Mouse (Mus musculus) retina, postnatal 7 days (tissue): ENCODE measurements around the gene Gm17268.

Experiments used
- DNase-seq: peaks from one replicate; pipeline ENCODE4 v3.0.0-alpha.2; 2012; ENCODE audit warnings: low read depth, low spot score

The Gm17268 gene

GRCm38 (mm10) chr11:82032136-82032535, 6.2 kb downstream of the Gm17268 start:
- no peak for DNase-seq

- DNase-seq, result no peak
Measured at GRCm38 (mm10) chr11:82030171-82030570, 8.2 kb downstream of the Gm17268 start.

- no peak for DNase-seq
Measured at GRCm38 (mm10) chr11:82023769-82024168, 14.6 kb downstream of the Gm17268 start.

- DNase-seq, result no peak
Measured at GRCm38 (mm10) chr11:82022504-82023056, 15.8 kb downstream of the Gm17268 start.

- DNase-seq, result no peak
Measured at GRCm38 (mm10) chr11:82021406-82021805, 17.0 kb downstream of the Gm17268 start.

GRCm38 (mm10) chr11:82019793-82020192, 18.6 kb downstream of the Gm17268 start:
- DNase-seq, result no peak

GRCm38 (mm10) chr11:82019389-82019788, 19.0 kb downstream of the Gm17268 start:
- DNase-seq, result no peak

GRCm38 (mm10) chr11:82016181-82016780, 22.1 kb downstream of the Gm17268 start:
- no peak for DNase-seq

- no peak for DNase-seq
Measured at GRCm38 (mm10) chr11:82015066-82015465, 23.3 kb downstream of the Gm17268 start.

GRCm38 (mm10) chr11:82013756-82014155, 24.6 kb downstream of the Gm17268 start:
- no peak for DNase-seq

GRCm38 (mm10) chr11:82011411-82012193, 26.8 kb downstream of the Gm17268 start:
- no peak for DNase-seq

GRCm38 (mm10) chr11:82010115-82010514, 28.2 kb downstream of the Gm17268 start:
- no peak for DNase-seq

GRCm38 (mm10) chr11:82006796-82007423, 31.5 kb downstream of the Gm17268 start:
- no peak for DNase-seq

- DNase-seq, result no peak
Measured at GRCm38 (mm10) chr11:82004810-82005209, 33.6 kb downstream of the Gm17268 start.

- no peak for DNase-seq
Measured at GRCm38 (mm10) chr11:82000581-82000980, 37.8 kb downstream of the Gm17268 start.

GRCm38 (mm10) chr11:81999469-81999868, 38.9 kb downstream of the Gm17268 start:
- no peak for DNase-seq

GRCm38 (mm10) chr11:81998646-81999045, 39.7 kb downstream of the Gm17268 start:
- DNase-seq, result no peak

GRCm38 (mm10) chr11:81997085-81997484, 41.3 kb downstream of the Gm17268 start:
- no peak for DNase-seq

- DNase-seq, result peak; percentile 67
Measured at GRCm38 (mm10) chr11:81996172-81996841, 42.1 kb downstream of the Gm17268 start.

GRCm38 (mm10) chr11:81983146-81983545, 55.2 kb downstream of the Gm17268 start:
- peak; percentile 56 for DNase-seq

GRCm38 (mm10) chr11:81982191-81982590, 56.2 kb downstream of the Gm17268 start:
- DNase-seq, result no peak
